Mouse (Mus musculus) stomach, postnatal 0 days (tissue): ENCODE data around the gene Tmc3.

Experiments used
- CTCF ChIP-seq: IDR thresholded peaks from 2 replicates; pipeline ENCODE4 v1.5.1; 2016; ENCODE audit warnings: antibody characterized with exemption, low read depth, mild to moderate bottlenecking, moderate library complexity
- EP300 ChIP-seq: optimal IDR thresholded peaks from 2 replicates; pipeline ENCODE3; 2016; ENCODE audit warnings: antibody characterized with exemption

GRCm38 (mm10) chr7:83635726-83636125 is 51.0 kb downstream of the Tmc3 start:
- TF ChIP-seq EP300 (no peak), CTCF (no peak)
